Mouse (Mus musculus) CH12.LX (cell line): ENCODE measurements around the gene 2610001J05Rik. TPM values are rescaled to one million over a fixed set of nuclear protein-coding genes. Genes with fewer than 3 reads are reported as not detected.

ENCODE experiments used
- DNase-seq: peaks from one replicate; pipeline ENCODE4 v3.0.0-alpha.2; 2013; ENCODE audit errors: extremely low read depth
- H3K27ac ChIP-seq: 2 replicates; pipeline ENCODE4 v1.5.1; 2012; ENCODE audit warnings: low read depth, mild to moderate bottlenecking, control low read depth, moderate library complexity; ENCODE audit not compliant: insufficient read depth
- H3K27me3 ChIP-seq: replicated peaks from 2 replicates; pipeline ENCODE3; 2012; ENCODE audit warnings: inconsistent platforms
- H3K36me3 ChIP-seq, 2 experiments: replicated peaks in 1 of 2; 2 replicates each; pipeline versions ENCODE3 to v1.6.1; 2012; ENCODE audit warnings: inconsistent platforms in 1 of 2, low read length in 1 of 2, mild to moderate bottlenecking in 1 of 2, mixed read lengths in 1 of 2, moderate library complexity in 1 of 2; ENCODE audit not compliant: control insufficient read depth in 1 of 2, insufficient read depth in 1 of 2
- H3K4me1 ChIP-seq, 2 experiments: 2 replicates each; pipeline ENCODE4 v1.6.1; 2012; ENCODE audit warnings: inconsistent platforms in 1 of 2, moderate library complexity in 1 of 2; ENCODE audit not compliant: insufficient read depth in 2 of 2, control insufficient read depth in 1 of 2
- H3K4me2 ChIP-seq: 2 replicates; pipeline ENCODE4 v1.6.1; 2012; ENCODE audit warnings: low read depth, mild to moderate bottlenecking, control low read depth; ENCODE audit not compliant: poor library complexity, insufficient read depth, severe bottlenecking
- H3K4me3 ChIP-seq, 3 experiments: fragments of 150-350 bp in 1 of 3; sonication (generic) in 1 of 3; replicated peaks in 1 of 3; 2 replicates each; pipeline versions ENCODE3 to v1.5.1; 2011 to 2012; ENCODE audit warnings: low read depth in 2 of 3, low read length in 2 of 3, mild to moderate bottlenecking in 2 of 3, moderate library complexity in 2 of 3, control low read depth in 1 of 3, improper control_type of control experiment in 1 of 3, inconsistent platforms in 1 of 3, mixed read lengths in 1 of 3; ENCODE audit not compliant: poor library complexity in 1 of 3
- H3K79me2 ChIP-seq: replicated peaks from 2 replicates; pipeline ENCODE4 v1.6.1; 2012; ENCODE audit warnings: mild to moderate bottlenecking, moderate library complexity; ENCODE audit not compliant: control insufficient read depth, poor library complexity, insufficient read depth, severe bottlenecking; ENCODE audit errors: extremely low read depth
- H3K9ac ChIP-seq: 2 replicates; pipeline ENCODE4 v1.6.1; 2012; ENCODE audit warnings: low read depth, mild to moderate bottlenecking, control low read depth, moderate library complexity; ENCODE audit not compliant: insufficient read depth
- H3K9me3 ChIP-seq: replicated peaks from 2 replicates; pipeline ENCODE3; 2012; ENCODE audit warnings: low read length, inconsistent platforms, mixed read lengths
- E2F4 ChIP-seq: IDR thresholded peaks from 2 replicates; pipeline ENCODE4 v1.6.1; 2011; ENCODE audit warnings: low read depth, low read length, improper control_type of control experiment; ENCODE audit not compliant: insufficient replicate concordance
- ZNF384 ChIP-seq: IDR thresholded peaks from 2 replicates; pipeline ENCODE4 v1.6.1; 2012; ENCODE audit warnings: low read depth, low read length, improper control_type of control experiment, inconsistent platforms
- dilution Hi-C: fragments of 300-500 bp; cut with MboI; formaldehyde crosslinking; loops from 2 replicates; pipeline ENCODE4 v1.14.3; 2020; ENCODE audit warnings: low sequenced_read_pairs; ENCODE audit not compliant: extremely low pct_unique_long_range_greater_than_20kb, extremely low pct_ligation_motif_present
- in situ Hi-C: fragments of 300-500 bp; cut with MboI; formaldehyde crosslinking; loops from 3 replicates; pipeline ENCODE4 v1.14.3; 2019; ENCODE audit warnings: low sequenced_read_pairs, low pct_ligation_motif_present, low pct_unique_long_range_greater_than_20kb, mixed read lengths
- polyA plus RNA-seq: library from polyadenylated mRNA; unstranded; fragments of >175 nt; gene quantifications from 2 replicates; pipeline ENCODE4 v1.2.1, GENCODE M21; 2012; ENCODE audit warnings: low read depth; ENCODE audit not compliant: insufficient read length
- total RNA-seq, 2 experiments: library from RNA; depleted of rRNA; stranded (reverse); fragments of 300-350 nt in 1 of 2; fragments of >200 nt in 1 of 2; gene quantifications; 2 replicates each; pipeline ENCODE4 v1.2.3; 2012 to 2014

Gene 2610001J05Rik
- total and polyA plus RNA-seq, 3 experiments: 36.9 to 59.3 (median 42.1) TPM

- no peak overlapping the region for H3K9ac ChIP-seq
- no peak for DNase-seq
- in situ Hi-C loops: no loop called here
- dilution Hi-C loops: no loop called here
- H3K27ac ChIP-seq: no peak overlapping the region
- H3K9me3 ChIP-seq: no peaks in the 10 kb centered on the region
- TF ChIP-seq E2F4 (no peak), ZNF384 (peak; percentile 76)
- H3K79me2 ChIP-seq: no peaks in the 10 kb centered on the region
- no peaks in the 10 kb centered on the region for H3K4me1 ChIP-seq
- no peaks in the 10 kb centered on the region for H3K36me3 ChIP-seq
- no peak overlapping the region for H3K4me3 ChIP-seq
- H3K4me2 ChIP-seq: no peak overlapping the region
- no peaks in the 10 kb centered on the region for H3K27me3 ChIP-seq
These were observed 42.4 kb downstream of the 2610001J05Rik start for GRCm38 (mm10) chr6:13828877-13829276.

Other genes starting within 250 kb of the 2610001J05Rik start
- 13.6 and 17.6 TPM in 2 replicates for gene Bmt2, start 193.6 kb downstream of the 2610001J05Rik start, total RNA-seq (2012; rRNA removed)
- gene Bmt2, start 193.6 kb downstream of the 2610001J05Rik start, total RNA-seq (2014; rRNA removed): 59.2 and 62.8 TPM in 2 replicates
- gene Bmt2, start 193.6 kb downstream of the 2610001J05Rik start, polyA plus RNA-seq: 12.0 and 12.8 TPM in 2 replicates
- 0.13 and 0.59 TPM in 2 replicates for gene Gpr85, start 31.6 kb downstream of the 2610001J05Rik start, total RNA-seq (2012; rRNA removed)
- gene Gpr85, start 31.6 kb downstream of the 2610001J05Rik start, total RNA-seq (2014; rRNA removed): 0.35 and 0.46 TPM in 2 replicates
- 0.20 and 0.27 TPM in 2 replicates for gene Gpr85, start 31.6 kb downstream of the 2610001J05Rik start, polyA plus RNA-seq